Mouse (Mus musculus) mouse trophoblast stem cell (cell line): ENCODE measurements around the gene Kdelr1.

Experiments used
- in situ Hi-C, 2 experiments: fragments of 300-500 bp; cut with MseI, MboI; formaldehyde crosslinking; loops; 2 replicates in 1 of 2; 3 replicates in 1 of 2; pipeline ENCODE4 v1.15.1; 2025

Kdelr1 gene

DNA sequence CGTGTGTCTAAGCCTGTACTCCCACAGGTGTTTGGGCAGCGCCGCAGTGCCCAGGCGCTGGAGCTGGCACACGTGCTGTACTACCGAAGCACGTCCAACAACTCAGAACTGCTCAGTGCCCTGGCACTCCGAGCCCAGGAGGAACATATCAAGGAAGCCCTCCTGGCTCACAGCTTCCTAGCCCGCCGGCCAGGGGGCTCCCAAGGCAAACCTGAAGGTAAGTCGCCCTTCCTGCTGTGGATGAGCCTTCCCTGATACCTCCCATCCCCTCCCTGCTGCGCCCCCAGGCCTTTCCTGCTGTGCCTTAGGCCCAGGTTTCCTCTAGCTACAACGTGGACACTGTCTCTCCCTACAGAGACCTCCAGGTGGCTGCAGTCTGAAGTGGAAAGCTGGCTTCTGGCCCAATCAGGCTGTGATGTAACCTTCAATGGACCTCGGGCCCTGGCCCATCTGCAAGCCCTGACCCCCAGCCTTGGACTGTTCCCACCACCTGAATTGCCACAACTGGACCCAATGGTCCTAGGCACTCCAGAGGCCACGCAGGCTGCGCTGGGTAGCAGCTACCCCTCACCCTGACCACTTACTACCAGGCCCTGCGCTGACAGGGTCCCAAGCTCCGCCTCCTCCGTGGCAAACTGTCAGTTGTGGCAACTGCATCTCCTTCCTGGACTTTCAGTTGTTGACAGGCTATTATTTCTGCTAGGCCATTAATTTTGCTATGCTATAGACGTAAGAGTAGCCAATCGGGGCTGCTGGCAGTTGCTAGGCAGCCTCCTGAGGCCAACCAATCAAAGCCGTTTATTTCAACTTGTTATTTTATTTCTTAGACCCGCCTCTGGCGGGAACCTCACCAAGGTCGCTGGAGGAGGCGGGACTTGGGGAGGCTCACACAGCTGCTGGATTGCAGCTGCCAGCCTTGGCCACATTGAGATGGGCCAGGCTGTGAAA lies 43.8 kb downstream of the Kdelr1 start:
- in situ Hi-C loops: no loop called here

DNA sequence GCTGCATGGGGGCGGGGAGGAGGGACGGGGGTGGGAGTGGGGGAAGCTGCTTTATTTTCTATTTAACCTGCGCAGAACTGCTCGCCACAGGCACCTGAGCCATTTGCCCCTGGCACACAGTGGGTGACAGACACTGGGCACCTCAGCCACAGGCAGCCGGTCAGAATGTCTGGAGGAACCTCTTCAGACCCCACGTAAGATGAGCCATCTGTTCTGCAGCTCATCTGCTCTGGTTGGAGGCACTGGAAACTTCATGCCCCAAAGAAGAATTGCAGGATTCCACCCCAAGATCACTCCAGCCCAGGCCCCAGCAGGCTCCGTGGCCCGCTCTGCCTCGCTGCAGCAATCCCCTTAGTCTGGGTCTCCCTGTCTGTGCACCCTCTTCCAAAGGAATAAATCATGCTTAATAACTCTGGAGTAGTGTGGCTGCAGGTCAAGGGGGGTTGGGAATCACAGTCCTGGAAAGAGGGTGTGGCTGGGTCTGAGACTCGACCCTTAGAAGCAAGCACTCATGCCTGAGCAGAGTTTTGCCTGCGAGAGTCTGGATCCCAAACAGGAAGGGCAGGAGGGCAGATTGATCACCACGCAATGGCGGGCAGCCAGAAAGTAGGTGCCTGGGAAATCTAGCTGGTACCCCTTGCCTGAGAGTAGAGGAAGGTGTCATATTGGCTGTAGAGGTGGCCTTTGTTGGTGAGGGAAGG lies 44.6 kb downstream of the Kdelr1 start:
- in situ Hi-C loops: no loop called here

DNA sequence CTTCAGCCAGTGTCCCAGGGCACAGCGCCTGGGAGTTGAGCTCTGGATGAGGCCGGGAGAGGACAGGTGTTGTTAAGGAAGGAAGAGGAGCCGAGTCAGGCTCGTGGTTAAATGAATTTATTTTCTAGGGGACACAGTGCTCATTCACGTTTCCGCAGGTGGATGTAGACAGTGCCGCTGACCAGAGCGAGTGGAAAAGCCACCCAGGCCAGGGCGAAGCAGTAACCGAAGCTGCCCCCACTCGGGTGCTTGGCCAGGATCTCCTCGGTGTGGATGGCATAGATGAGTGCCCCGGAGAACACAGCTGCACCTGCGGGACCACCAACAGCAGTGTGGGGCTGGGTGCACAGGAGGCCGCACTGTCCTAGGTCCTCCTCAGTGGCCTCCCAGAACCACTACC lies 45.4 kb downstream of the Kdelr1 start:
- in situ Hi-C loops: no loop called here

DNA sequence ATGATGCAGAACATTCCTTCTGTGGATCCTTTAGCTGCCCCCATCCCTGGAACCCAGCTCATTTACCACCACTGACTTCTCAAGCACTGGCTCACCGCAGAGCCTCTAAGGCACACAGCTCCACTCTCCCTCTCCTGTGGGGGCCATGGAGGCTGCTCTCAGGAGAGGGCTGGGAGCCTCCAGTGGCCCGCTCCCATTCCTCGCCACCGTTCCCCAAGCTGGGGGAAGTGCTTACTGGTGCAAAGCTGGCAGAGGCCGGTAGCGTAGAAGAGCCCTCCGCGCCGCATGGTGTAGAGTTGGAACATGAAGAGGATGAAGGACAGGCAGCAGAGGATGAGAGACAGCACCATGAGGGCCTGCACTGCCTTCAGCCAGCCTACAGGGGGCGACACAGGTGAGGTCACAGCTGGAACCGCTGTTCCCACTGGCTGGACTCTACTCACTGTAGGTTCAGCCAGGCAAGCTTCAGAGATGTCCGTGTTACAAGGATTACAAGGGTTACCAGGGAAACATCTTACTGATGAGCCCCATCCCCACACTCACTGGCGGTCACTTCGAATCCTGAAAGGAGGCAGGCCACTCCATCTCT lies 46.6 kb downstream of the Kdelr1 start:
- in situ Hi-C loops: no loop called here

DNA sequence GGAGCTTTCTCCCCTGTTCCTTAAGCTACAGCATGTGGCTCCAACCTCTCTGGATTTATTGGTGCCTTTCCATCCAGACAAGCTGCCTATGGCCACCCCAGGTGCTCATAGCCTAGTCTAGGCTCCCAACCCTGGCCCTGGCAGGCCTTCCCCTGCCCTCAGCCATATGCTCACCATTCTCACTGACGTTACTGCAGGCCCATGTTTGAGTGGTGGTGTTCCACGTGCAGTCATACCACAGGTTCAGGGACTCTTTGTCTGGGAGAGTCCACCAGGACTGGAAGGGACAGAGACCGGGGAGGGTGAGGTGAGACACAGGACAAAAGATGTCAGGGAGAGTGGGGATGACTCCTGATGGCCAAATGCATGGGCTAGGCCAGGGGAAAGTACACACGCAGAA lies 47.2 kb downstream of the Kdelr1 start:
- in situ Hi-C loops: no loop called here

DNA sequence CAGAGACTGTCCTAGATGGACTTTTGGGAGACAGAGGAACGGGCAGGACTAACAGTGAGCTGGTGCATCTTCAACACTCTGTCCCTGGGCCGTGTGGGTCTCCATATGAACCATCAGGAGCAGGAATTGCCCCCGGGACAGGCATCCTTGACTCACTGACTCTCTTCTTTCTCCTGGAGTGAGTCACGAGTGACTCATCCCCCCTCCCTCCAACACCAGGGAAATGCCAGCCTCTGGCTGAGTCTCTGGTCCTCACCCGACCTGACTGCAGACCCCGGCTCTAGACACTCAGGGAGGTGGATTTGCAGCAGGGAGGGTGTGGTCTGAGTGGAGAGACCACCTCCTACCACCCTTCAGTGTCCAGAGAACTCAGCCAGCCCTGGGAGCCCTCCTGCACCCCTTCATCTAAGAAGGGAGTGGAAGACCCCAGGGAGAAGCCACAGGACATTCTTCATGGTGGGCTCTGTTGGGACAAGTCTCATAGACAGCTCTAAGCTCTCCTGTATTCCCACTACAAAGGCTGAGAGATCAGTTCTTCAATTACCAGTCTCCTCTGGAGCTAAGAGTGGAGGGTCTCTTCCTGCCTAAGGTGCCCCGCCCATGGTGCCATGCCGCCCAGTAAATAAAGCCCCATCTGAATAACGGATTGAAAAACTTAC lies 48.1 kb downstream of the Kdelr1 start:
- in situ Hi-C loops: no loop called here

DNA sequence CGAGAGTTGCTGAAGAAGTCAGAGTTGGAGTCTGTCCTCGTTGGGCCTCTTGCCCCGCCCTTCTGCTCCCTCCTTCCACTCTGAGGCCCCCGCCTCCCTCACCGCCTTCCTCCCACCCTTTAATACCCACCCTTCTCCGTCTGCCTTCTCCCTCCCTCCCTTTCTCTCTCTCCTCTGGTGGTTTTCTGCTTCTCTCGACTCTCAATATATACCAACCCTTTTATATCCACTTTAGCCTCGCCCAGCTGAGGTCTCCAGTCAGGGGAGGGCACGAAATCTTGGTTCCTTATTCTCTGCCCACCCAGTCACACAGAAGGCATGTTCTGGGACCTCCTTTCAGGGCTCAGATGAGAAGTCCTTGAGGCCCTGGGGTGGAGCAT lies 48.7 kb downstream of the Kdelr1 start, which contains the start of gene Emp3:
Gene Emp3 (minus strand): TSS at position 163 of the 380 bp plus-strand sequence.
- in situ Hi-C loops: no loop called here

DNA sequence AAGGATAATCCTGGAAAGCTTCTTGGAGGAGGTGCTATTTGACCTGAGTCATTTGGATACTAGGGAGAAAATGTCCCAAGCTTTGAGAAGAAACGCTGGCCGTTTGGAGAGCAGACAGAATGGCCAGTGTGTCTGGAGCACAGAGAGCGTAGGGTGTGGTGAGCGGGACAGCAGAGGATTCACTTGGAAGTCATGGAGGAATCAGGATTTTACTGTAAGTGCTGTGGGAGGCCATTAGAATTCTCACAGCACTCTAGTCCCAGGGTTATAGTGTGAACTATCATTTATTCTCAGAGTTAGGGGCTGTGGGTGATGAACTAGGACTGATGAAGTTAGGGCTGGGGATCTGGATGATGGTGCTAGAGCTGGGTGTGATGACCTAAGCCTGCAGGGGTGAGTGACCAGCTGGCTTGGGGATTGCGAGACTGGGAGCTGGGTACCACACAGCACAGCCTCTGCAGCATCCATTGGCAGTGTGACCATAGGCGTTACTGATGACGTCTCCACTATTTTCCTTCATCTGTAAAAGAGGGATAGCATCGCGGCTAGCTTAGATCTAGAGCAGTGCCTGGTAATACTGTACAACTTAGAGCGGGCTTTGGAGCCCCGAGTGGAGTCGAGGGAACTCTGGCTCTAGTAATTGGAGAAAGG lies 49.5 kb downstream of the Kdelr1 start:
- in situ Hi-C loops: no loop called here

DNA sequence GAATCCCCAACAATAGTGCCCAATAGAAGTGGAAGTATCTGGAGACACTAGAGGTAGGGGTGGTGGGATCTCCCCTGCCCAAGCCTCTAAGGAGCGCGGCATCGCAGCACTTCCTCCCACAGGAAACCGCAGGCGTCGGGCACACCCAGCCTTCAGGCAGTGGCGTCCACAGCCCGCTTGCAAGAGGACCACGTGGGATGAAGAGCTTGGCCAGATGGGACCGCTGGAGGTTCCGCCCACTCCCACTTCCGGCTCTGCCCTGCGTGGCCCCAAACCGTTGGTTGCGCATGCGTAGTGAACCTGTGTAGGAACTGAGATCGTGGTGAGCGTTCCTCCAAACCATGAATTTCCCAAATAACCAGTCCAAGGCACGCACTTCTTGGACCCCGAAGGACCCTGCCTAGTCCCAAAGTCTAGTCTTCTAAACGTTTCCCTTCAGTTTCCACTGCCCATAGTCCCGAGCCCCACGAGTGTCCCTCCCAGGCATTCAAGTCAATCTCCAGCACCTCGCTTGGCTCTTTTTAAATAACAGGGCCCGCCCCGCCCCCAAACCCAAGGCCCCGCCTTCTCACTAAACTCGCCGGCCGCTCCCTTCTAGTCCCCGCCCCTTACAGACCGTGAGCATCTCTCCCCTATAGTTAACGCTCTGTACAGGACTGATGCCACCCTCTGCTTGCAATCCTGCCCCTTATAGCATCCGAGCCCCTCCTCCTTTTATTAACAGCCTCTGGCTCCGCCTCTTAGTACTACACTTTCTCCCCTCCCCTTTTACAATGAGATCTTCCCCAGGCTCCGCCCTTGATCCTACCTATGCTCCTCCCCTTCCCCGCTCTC lies 50.6 kb downstream of the Kdelr1 start:
- in situ Hi-C loops: no loop called here

DNA sequence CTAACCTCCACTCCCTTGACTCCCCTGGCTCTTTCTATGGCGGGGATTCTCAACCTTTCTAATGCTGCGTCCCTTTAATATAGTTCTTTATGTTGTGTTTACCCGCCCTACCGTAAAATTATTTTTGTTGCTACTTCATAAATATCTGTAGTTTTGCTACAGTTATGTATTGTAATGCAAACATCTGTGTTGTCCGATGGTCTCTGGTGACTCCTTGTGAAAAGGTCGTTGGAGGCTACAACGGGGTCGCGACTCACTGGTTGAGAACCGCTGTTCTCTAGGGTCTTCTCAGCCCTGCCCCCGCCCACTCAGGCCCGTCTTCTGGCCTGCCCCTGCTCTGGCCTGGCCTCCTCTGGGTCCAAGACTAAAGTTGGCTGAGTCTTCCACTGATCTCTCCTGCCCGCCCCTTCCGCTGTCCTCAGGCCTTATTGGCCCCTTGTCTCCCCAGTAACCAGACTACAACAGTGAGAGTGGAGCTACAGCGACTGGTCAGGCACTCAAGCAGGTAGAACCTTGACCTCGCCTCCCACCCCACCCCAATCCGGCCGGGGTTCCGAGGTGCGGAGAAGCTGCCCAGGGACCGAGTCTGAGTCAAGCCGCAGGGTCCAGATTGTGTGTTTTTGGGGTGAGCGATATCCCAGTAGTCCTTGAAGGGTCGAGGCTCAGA lies 51.3 kb downstream of the Kdelr1 start, which contains the start of gene Ccdc114:
Gene Ccdc114 (plus strand): TSS at position 311 of the 667 bp plus-strand sequence.
- in situ Hi-C loops: no loop called here

DNA sequence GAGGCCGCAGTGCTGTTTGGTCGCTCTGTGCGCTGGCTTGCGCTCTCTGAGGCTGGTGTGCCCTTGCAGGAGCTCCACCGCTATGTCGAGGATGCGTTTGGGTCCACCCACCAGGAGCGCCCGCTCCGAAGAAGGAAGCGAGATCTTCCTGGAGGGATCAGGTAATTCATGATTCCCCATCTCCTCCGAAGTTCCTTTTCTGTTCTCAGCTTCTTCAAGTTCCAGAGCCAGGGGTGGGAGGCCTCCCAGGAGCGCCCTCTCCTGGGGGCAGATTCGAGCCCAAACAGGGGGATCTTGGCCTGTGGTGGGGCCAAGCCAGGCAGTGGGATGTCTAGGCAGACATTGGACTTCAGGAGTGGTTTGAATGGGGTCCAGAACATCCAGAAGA lies 51.9 kb downstream of the Kdelr1 start:
- in situ Hi-C loops: no loop called here

DNA sequence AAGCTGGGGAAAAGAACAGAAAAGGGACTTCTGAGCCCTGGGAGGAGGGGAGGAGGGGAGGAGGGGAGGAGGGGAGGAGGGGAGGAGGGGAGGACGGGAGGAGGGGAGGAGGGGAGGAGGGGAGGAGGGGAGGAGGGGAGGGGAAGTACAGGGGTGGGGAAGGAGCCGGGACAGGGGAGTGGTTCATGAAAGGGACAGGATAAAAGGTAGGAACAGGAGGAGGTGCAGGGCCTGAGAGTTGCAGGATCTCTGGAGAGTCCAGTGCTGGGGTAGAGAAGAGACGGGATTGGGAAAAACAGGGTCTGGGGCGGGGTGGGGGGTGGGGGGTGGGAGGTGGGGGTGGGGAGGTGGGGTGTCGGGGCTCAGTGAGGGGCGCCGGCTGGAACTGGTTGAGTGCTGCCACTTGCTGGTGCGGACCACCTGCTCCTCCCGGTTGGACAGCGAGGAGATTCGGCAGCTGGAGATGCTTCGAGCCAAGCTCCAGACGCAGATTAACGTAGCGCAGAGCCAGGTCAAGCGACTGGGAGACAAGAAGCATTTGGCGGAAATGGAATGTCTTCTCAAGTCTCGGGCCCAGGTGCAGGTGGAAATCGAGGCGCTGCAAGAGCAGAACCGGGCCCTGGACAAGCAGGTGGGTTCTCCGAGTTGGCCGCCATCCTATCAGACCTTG lies 56.2 kb downstream of the Kdelr1 start:
- in situ Hi-C loops: no loop called here

DNA sequence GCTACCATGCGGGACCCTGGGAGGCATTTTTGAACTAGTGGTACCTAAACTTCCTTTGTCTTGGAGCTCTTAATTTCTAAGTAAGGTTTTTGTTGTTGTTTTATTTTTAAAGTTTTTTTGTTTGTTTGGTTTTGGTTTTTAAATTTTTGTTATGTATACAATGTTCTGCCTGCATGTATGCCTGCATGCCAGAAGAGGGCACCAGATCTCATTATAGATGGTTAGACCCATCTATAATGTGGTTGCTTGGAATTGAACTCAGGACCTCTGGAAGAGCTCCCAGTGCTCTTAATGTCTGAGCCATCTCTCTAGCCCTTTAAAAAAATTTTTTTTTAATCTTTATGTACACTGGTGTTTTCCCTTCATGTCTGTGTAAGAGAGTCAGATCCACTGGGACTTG lies 57.1 kb downstream of the Kdelr1 start:
- in situ Hi-C loops: loop anchor here in 1 of 2 experiments (10.0 kb wide), 1 partner anchor 195 kb away; no protein-coding TSS in a partner anchor
